Mouse (Mus musculus) embryonic fibroblast, embryonic 13.5 days (primary cell): ENCODE measurements at regions not wholly inside any gene's neighbourhood (a gene's known extent, or its start where the extent isn't known, plus 50 kb on each side); places are given as distances from the start of the nearest gene placed in this dataset.

Source experiments
- CTCF ChIP-seq: IDR thresholded peaks from 2 replicates; pipeline ENCODE4 v1.5.1; 2011; ENCODE audit warnings: mild to moderate bottlenecking, control low read depth, low read length, moderate library complexity, borderline replicate concordance; ENCODE audit not compliant: insufficient read depth
- POLR2A ChIP-seq: IDR thresholded peaks from 2 replicates; pipeline ENCODE4 v1.6.1; 2011; ENCODE audit warnings: low read depth, mild to moderate bottlenecking, control low read depth, low read length, moderate library complexity

- TF ChIP-seq CTCF = no peak
- TF ChIP-seq POLR2A = no peak
Measured at GRCm38 (mm10) chr6:135445070-135445469, 82.7 kb downstream of the Emp1 start.
